Mouse (Mus musculus): ENCODE data around the gene Hrct1.
A peak's percentile ranks its signal among the peaks of the same experiment; 100 is the strongest.

Gene Hrct1

GRCm38 (mm10) chr4:43726995-43727394 is at the start of gene Hrct1:
Hrct1 (plus strand) TSS chr4:43727188.
- no peak for DNase-seq (ENCODE audit: low spot score in 2 of 2)

DNA sequence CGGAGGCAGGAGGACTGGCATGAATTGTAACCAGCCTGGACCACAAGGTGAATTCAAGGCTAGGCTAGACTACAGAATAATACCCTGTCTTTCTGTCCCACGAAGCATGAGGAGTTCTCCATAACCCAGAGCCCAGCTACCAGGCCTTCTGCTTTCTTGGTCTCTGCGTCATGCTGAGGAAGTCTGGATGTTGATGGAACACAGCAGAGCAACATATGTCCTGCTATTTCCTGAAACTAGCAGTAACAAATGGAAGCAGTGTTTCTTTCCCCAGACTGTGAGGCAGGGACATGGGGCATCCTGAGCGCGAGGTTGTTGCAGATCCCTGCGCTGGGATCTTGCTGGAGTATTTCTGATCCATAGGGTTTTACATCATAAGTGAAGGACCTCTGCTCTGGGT is 48.4 kb upstream of the Hrct1 start:
- DNase-seq (ENCODE audit: low spot score in 2 of 2): no peak

GRCm38 (mm10) chr4:43679416-43680043 is 47.5 kb upstream of the Hrct1 start:
- no peak for DNase-seq (ENCODE audit: low spot score in 2 of 2)

GRCm38 (mm10) chr4:43690021-43690420 is 37.0 kb upstream of the Hrct1 start:
- no peak for DNase-seq (ENCODE audit: low spot score in 2 of 2)

GRCm38 (mm10) chr4:43691026-43691425 is 36.0 kb upstream of the Hrct1 start:
- DNase-seq (ENCODE audit: low spot score in 2 of 2): peak in 1 of 2 experiments; percentile 31

GRCm38 (mm10) chr4:43693806-43694241 is 33.2 kb upstream of the Hrct1 start:
- no peak for DNase-seq (ENCODE audit: low spot score in 2 of 2)

DNA sequence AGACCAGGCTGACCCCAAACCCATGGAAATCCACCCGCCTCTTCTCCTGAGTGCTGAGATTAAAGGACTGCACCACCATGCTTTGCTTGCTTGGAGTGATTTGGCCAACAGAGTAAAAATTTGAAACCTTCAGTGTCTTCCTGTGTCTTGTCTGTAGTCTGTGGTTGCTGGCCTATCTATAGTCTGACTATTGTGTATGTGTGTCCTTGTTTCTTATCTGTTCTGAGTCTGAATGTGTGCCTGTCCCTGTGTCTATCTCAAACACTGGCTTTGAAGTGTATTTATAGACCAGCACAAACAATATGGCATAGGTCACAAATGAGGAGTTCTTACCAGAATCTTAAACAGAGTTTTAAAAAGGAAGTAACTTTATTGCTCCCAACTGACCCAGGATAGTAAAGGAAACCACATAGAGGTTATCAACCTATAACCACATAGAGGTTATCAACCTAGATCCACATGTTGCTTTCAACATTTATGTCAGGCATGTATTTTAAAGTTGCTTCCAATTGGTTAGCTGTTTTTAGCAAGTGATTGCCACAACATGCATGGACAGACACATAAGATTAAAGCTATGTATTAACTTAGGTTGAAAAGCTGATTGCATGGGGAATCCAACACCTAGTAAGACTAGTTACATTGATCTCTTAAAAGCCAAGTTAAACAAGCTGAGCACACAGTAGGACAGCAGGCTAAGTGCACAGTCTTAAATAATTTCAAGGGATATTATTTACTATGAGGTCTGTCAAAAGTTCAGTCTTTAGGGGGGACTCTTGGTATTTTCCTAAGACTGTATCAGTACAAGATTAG is 32.3 kb upstream of the Hrct1 start:
- DNase-seq (ENCODE audit: low spot score in 2 of 2): no peak

- no peak for DNase-seq (ENCODE audit: low spot score in 2 of 2)
Observed at GRCm38 (mm10) chr4:43695249-43695671, 31.7 kb upstream of the Hrct1 start.

- DNase-seq (ENCODE audit: low spot score in 2 of 2): no peak
Observed at GRCm38 (mm10) chr4:43696561-43696960, 30.4 kb upstream of the Hrct1 start.

DNA sequence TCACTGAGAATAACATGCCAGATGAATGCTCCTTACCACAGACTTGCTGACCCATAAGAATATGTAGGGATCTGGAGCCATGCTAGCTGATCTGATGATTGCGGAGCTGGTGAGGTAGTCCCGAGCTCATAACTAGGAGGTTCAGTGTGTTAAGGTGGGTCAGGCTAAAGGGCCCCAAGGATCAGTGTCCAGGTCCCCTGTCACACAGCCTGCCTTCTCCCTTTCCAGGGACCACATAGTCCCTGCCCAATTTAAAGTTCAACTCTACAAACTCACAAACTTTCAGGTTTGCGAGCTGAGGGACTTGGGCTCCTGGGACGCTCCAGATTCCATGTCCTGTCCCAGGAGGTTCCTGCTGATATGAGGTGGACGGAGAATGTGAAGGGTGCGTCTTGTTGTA is 26.3 kb upstream of the Hrct1 start, which contains the start of gene Olfr70:
Gene Olfr70 (minus strand): TSS at position 101 of the 400 bp plus-strand sequence.
- no peak for DNase-seq (ENCODE audit: low spot score in 2 of 2)

DNA sequence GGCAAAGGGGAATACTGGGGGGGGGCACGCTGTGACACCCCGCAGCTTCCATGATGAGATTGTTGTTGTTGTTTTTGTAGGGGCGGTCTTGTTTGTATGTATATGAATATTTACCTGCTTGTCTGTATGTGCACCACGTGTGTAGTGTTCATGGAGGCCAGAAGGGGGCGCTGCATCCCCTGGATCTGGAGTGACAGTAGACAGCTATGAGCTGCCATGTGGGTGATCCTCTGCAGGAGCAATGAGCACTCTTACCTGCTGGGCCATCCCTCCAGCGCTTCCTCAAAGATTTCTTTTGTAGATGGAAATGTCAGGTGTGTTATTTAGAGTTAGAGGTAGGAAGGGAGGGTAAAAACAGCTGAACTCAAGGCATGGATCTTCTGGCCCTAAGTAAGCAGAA is 23.5 kb upstream of the Hrct1 start:
- DNase-seq (ENCODE audit: low spot score in 2 of 2): no peak

GRCm38 (mm10) chr4:43703851-43704250 is 23.1 kb upstream of the Hrct1 start:
- no peak for DNase-seq (ENCODE audit: low spot score in 2 of 2)

DNA sequence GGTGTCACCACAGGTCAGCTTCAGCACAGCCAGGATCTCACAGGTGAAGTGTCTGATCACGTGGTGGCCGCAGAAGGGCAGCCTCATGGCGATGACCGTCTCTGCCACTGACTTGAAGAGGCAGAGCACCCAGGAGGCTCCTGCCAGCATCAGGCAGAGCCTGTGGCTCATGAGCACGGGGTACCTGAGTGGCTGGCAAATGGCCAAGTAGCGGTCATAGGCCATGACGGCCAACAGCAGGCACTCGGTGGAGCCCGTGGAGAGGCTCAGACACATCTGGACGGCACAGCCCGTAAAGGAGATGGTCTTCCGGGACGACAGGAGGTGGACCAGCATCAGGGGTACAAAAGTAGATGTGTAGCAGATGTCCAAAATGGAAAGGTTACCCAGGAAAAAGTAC is 21.0 kb upstream of the Hrct1 start:
- DNase-seq (ENCODE audit: low spot score in 2 of 2): no peak

GRCm38 (mm10) chr4:43709869-43710268 is 17.1 kb upstream of the Hrct1 start, which contains the start of gene Olfr71:
Olfr71 (minus strand) TSS chr4:43710255.
- DNase-seq (ENCODE audit: low spot score in 2 of 2): no peak

- peak in 1 of 2 experiments; percentile 76 for DNase-seq (ENCODE audit: low spot score in 2 of 2)
Observed at GRCm38 (mm10) chr4:43711821-43712220, 15.2 kb upstream of the Hrct1 start.

GRCm38 (mm10) chr4:43713652-43714219 is 13.3 kb upstream of the Hrct1 start:
- DNase-seq (ENCODE audit: low spot score in 2 of 2): no peak

GRCm38 (mm10) chr4:43720491-43721228 is 6.3 kb upstream of the Hrct1 start:
- DNase-seq (ENCODE audit: low spot score in 2 of 2): no peak

- no peak for DNase-seq (ENCODE audit: low spot score in 2 of 2)
Observed at GRCm38 (mm10) chr4:43722191-43722590, 4.8 kb upstream of the Hrct1 start.

- no peak for DNase-seq (ENCODE audit: low spot score in 2 of 2)
Observed at GRCm38 (mm10) chr4:43724764-43725163, 2.2 kb upstream of the Hrct1 start.

DNA sequence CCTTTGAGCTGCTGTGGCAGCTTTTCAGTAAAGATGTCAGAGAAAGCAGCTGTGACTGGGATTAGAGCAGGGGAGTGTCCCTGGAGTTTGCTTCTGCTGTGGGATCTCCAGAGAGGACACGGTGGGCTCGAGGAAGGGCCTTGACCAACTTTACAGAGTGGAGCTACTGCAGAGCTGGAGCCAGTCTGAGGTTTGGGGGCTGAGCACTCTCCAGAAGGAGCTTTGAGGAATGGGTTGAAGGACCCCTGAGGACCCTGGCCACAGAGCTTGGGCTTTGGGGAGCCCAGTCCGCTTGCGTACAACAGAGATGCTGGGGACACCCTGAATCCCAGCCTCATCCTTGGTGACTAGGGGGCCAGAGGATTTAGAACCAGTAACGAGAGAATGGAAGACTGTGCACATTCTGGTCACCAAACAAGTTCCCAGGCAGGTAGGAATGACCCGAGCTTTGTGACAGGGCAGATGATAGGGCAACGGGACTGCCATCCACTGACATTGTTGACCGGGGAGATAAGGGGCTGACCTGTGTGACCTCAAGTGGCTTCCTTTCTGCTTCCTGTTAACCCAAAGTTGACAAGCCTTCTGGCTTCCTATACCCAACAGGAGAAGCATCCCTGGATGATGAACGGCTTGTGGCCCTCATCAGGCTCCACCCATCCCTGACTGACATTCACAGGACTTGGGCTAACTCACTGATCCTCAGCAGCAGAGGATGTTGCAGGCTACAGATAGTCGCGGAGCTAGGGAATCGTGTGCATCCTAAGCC is 577 bp upstream of the Hrct1 start:
- no peak for DNase-seq (ENCODE audit: low spot score in 2 of 2)

All from left cerebral cortex, adult 9 months (tissue).